In genomic region chr17:23785561-23786471, GRCm38 (mm10) we compare ENCODE assay signal across 7 mouse cellular contexts. TPM values are rescaled to one million over a fixed set of nuclear protein-coding genes. Genes with fewer than 3 reads are reported as not detected.
DNase-seq lines count a peak whose midpoint lies in the region; ATAC-seq and TF ChIP-seq lines count a peak whose summit lies in the region.

TSS of gene Flywch2 (minus strand) at chr17:23786081.

- peaks cover 11% of the 10 kb centered on the region for H3K4me1 ChIP-seq in bone marrow macrophage, adult 2 months (ENCODE audit: control insufficient read depth, insufficient read depth, low read length)
- peaks cover 21% of the 10 kb centered on the region for H3K4me1 ChIP-seq in embryonic facial prominence, embryonic 13.5 days
- H3K4me1 ChIP-seq in limb, embryonic 10.5 days, result peaks cover 31% of the 10 kb centered on the region
- H3K4me1 ChIP-seq in midbrain, embryonic 11.5 days (ENCODE audit: control insufficient read depth, insufficient read depth, low read length), result peaks cover 18% of the 10 kb centered on the region

- H3K9ac ChIP-seq in embryonic facial prominence, embryonic 13.5 days, result peak within 1 kb of the TSS; percentile 84
- peak within 1 kb of the TSS; percentile 74 for H3K9ac ChIP-seq in midbrain, embryonic 11.5 days (ENCODE audit: low read length)

- no peak within 1 kb of the TSS for H3K27ac ChIP-seq in bone marrow macrophage, adult 2 months (ENCODE audit: insufficient read depth, low read depth, low read length)
- H3K27ac ChIP-seq in embryonic facial prominence, embryonic 13.5 days, result peak within 1 kb of the TSS; percentile 69
- peak within 1 kb of the TSS; percentile 90 for H3K27ac ChIP-seq in limb, embryonic 10.5 days
- H3K27ac ChIP-seq in midbrain, embryonic 11.5 days (ENCODE audit: low read depth, low read length), result peak within 1 kb of the TSS; percentile 30; the same call in 1 of the 2 replicates

- DNase-seq in heart, adult 18-20 months, result peak; percentile 67 to 76
- peak; percentile 84 for DNase-seq in kidney, adult 18-20 months
- peak; percentile 85 for DNase-seq in limb, embryonic 10.5 days (ENCODE audit: low spot score)
- peak; percentile 96 for DNase-seq in midbrain, embryonic 11.5 days (ENCODE audit: low spot score, missing footprints)
- peak; percentile 84 for DNase-seq in right cerebral cortex, postnatal 4 days

- WGBS in embryonic facial prominence, embryonic 13.5 days, result 3% methylated on average over 43 of the region's 43 CpGs
- 1% methylated on average over 41 of the region's 43 CpGs for WGBS in limb, embryonic 10.5 days
- 4% methylated on average over 39 of the region's 43 CpGs for WGBS in midbrain, embryonic 11.5 days

- peak within 1 kb of the TSS; percentile 52 for H3K4me3 ChIP-seq in bone marrow macrophage, adult 2 months (ENCODE audit: insufficient read depth, low read length)
- H3K4me3 ChIP-seq in embryonic facial prominence, embryonic 13.5 days, result peak within 1 kb of the TSS; percentile 66
- peak within 1 kb of the TSS; percentile 71 for H3K4me3 ChIP-seq in limb, embryonic 10.5 days
- H3K4me3 ChIP-seq in midbrain, embryonic 11.5 days (ENCODE audit: low read depth, low read length), result peak within 1 kb of the TSS; percentile 47

- H3K27me3 ChIP-seq in embryonic facial prominence, embryonic 13.5 days, result no peaks in the 10 kb centered on the region
- H3K27me3 ChIP-seq in limb, embryonic 10.5 days (ENCODE audit: low read depth, poor library complexity, severe bottlenecking), result no peaks in the 10 kb centered on the region
- no peaks in the 10 kb centered on the region for H3K27me3 ChIP-seq in midbrain, embryonic 11.5 days (ENCODE audit: control insufficient read depth, insufficient read depth, low read length)

- H3K4me2 ChIP-seq in embryonic facial prominence, embryonic 13.5 days, result peak within 1 kb of the TSS; percentile 79
- H3K4me2 ChIP-seq in midbrain, embryonic 11.5 days, result peak within 1 kb of the TSS; percentile 70

- no peak for TF ChIP-seq POLR2A in bone marrow macrophage, adult 2 months (IDR thresholded peaks at IDR 0.05; ENCODE audit: borderline replicate concordance, low read depth, low read length)

- H3K9me3 ChIP-seq in embryonic facial prominence, embryonic 13.5 days, result no peaks in the 10 kb centered on the region
- H3K9me3 ChIP-seq in limb, embryonic 10.5 days (replicated peaks), result no peaks in the 10 kb centered on the region
- H3K9me3 ChIP-seq in midbrain, embryonic 11.5 days (ENCODE audit: control insufficient read depth, low read length), result no peaks in the 10 kb centered on the region

- H3K36me3 ChIP-seq in embryonic facial prominence, embryonic 13.5 days, result no peaks in the 10 kb centered on the region
- no peaks in the 10 kb centered on the region for H3K36me3 ChIP-seq in limb, embryonic 10.5 days
- no peaks in the 10 kb centered on the region for H3K36me3 ChIP-seq in midbrain, embryonic 11.5 days (ENCODE audit: control insufficient read depth, insufficient read depth, low read length)

- peak; percentile 86 for ATAC-seq in embryonic facial prominence, embryonic 13.5 days (ENCODE audit: insufficient number of reproducible peaks, insufficient read depth, low FRiP score, low TSS enrichment, low read depth)
- peak; percentile 71 for ATAC-seq in midbrain, embryonic 11.5 days (ENCODE audit: low FRiP score)

- TF ChIP-seq CTCF in bone marrow macrophage, adult 2 months (IDR thresholded peaks at IDR 0.05; ENCODE audit: low read depth, low read length), result no peak

RNA-seq across cellular contexts. Expression of gene Flywch2, which starts in this region (rescaled TPM):
- 1.6 and 1.8 TPM in 2 replicates for polyA plus RNA-seq in bone marrow macrophage, adult 2 months (2012; ENCODE audit: insufficient read depth, insufficient read length, missing spikeins)
- polyA plus RNA-seq in embryonic facial prominence, embryonic 13.5 days (2015; fragmentation: Nextera tagmentation; extraction: Ambion mirVana), result 54.1 and 65.1 TPM in 2 replicates
- under 1 TPM in 1 of 2 experiments, not detected in 1; 0.55 TPM for total RNA-seq in heart, adult 18-20 months (2021)
- 37.5 and 54.1 TPM in 2 replicates for polyA plus RNA-seq in limb, embryonic 10.5 days (2016; fragmentation: Nextera tagmentation; extraction: Ambion mirVana)
- 20.4 and 20.9 TPM in 2 replicates for polyA plus RNA-seq in midbrain, embryonic 11.5 days (2014; fragmentation: Nextera tagmentation; extraction: Ambion mirVana)

Comparison
In these comparisons a context has a peak if more than half of its experiments do, and no peak if none do; other contexts are left out.
1. Peak in DNase-seq in heart, adult 18-20 months; RNA of the gene not detected or under 1 TPM.